Mouse (Mus musculus): ENCODE measurements at regions not wholly inside any gene's neighbourhood (a gene's known extent, or its start where the extent isn't known, plus 50 kb on each side); places are given as distances from the start of the nearest gene placed in this dataset.
A peak's percentile ranks its signal among the peaks of the same experiment; 100 is the strongest.

DNA sequence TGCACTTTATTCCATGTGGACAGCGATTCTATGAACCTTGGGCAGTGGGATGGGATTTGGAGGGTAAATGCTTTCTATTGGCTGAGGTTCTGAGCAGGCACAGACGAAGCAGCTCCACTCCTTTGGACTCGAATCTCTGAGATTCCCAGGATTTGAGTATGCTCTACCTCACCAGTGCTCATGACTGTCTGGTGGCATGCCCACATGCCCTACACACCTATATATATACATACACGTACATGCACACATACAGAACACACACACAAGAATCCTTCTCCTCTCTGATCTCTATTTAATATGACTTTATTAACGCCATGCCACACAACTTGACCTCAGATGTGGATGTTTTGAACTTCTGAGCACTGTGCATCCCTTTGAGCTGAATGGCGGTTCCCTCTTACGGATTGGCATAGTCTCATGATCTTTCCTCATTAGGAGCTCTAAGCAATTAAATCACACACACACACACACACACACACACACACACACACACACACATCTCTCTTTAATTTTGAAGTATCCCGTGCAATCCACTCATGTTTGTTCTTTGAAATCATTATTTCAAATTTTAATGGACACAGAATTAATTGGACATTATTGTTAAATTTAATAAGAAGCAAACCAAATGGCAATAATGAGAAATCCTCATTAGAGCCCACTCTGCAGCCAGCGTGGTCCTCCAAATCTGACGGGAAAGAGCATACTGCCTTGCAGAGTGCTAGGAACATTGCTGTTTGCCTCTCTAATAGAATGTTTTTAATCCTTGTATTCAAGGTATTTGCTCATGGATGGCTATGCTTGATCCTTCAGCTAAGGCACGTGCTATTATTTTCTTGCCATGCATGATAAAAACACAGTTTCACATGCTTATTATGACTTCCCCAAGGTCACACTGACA is 205.1 kb upstream of the Kirrel3 start:
- no peak for DNase-seq (ENCODE audit: low read depth)

DNA sequence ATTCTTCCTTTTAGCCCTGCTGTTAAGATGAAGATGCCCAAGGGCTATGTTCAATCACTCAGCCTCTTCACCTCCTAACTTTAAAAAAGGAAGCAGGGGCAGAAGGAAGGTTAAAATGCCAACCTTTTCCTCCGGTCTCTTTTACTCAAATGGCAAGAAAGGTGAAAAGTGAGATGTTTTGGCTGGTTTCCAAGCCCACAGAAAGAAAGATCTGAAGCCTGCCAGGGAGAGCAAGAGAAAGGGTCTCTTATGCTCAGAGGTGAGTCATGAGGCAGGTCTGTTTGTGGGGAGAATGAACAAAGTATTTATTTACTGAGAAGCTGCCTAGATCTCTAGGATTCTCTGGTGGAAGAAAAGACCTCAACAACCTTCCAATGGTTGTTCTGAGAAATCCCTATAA is 162.1 kb upstream of the Kirrel3 start:
- no peak for DNase-seq (ENCODE audit: low read depth)

DNA sequence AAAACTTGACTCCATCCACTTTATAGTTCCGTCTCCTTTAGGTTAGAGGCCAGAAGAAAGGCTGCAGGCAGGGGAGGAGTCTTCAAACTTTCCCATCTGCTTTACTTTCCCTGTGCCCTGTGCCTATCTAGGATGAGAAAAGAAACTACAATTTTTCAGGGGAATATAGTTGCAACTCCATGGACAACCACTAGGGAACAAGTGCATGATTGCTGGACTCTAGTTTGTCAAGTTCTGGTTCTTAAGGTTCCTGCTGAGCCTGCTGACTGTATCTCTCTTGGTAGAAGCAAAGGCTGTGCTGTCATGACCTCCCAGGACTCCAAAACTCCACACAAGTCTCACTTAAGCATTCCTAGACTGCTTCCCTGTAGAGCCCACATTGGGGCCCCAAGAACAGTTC is 157.0 kb upstream of the Kirrel3 start:
- no peak for DNase-seq (ENCODE audit: low read depth)

DNA sequence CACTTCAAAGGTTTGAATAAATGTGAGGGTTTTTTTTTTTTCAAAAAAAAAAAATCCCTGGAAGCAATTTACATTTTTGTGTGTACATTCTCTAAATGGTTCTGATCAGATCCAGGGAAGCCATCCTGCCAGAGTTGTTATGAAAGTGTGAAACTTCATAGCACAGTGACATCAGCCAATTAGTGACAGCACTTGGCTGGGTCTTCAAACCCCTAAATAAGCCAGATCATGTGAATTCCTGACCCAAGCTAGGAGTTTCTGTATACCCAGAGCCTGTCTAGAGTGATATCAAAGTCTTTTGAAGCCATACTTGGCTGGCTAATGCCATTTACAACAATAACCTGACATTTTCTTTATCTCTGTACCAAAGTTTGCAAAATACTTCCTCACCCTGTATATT is 151.6 kb upstream of the Kirrel3 start:
- DNase-seq (ENCODE audit: low read depth): no peak

DNA sequence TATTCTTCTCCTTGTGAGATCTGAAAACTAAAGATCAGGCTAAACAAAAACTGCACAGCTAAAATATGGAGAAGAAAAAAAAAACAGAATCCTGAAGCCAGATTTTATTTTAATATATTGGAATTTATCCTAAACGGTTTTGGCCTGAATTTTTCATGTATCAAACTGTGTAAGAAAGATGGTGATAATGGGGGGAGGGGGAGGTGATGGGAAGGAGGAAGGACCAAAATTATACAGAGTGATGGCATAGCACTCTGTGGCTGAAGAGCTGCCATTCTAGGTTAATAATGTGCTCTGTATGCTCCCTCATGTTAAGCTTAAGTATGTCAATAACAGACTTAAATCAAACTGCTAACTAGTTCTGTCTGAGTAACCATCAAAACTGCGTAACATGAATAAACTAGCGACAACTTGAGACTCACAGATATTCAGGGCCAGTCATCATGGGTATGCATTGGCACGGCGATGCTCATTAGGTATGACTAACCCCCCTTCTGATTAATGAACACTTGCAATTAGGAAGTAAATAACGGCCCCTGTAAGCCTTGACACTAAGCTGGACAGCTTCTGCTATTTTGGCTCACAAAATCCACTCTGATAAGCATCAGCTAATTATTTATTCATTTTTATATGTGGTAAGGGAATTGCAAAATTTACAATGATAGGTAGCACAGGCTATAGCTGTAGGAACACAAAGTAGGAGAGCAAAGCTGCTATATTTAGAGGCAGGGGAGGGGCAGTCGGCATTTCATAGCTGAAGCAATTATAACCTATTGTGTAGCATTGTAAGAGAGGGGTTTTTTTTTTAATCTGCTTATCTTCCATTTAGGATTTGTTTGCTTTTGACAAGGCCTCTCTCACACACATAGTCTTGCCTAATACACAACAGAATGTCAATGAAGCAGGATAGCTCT is 150.9 kb upstream of the Kirrel3 start:
- DNase-seq (ENCODE audit: low read depth): no peak

DNA sequence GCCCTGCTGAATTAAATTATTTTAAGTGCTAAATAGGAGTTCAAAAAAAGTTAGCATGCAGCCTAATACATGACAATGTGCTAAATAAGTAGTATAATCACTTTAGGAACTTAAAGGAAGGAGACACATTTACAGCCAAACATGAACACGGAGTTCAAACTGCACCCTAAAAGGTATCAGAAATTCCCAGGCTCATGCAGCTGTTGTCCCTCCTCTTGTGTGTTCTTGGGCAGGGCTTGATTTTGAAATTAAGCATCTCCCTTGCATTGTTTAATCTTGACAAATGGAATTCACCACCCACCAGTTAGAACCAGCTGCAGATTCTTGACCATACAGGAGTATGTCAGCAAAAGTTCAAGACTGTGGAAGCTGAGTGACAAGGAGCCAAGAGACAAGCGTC is 137.3 kb upstream of the Kirrel3 start:
- no peak for DNase-seq (ENCODE audit: low read depth)

DNA sequence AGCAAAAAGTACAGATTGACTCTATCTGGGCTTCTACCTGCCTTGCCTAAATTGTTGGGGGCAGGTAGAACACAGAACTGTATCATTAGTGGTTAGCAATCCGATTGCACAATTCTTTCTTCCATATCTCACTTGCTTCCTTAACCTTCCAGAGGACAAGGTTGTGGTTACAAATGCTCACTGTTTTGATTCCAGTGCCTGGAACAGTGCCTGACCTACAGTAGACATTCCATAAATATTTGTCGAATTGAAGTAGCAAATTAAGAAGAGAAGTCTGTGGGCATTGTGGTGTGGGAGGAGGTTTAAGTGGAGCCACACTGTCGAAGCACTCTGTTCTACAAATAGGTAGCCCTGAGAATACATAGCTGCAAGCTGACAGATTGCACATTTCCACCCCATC is 135.7 kb upstream of the Kirrel3 start:
- DNase-seq (ENCODE audit: low read depth): no peak

DNA sequence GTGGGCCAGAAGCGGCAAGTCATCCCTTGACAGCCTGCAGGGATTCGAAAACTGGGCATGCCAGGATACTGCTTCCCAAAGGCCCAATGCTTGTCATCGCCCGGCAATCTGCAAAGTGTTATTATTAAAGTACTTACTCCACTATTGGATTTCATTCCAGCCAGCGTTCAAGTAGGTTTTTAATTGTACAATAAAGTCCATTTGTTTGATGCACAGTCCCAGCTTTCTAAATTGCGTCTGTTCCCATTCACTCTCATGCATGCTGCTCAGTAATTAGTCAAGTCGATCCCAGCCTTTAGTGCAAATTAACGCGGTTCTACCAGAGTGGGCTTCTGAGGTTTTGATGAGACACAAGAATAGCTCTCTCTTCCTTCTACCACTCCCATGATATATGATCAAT is 131.9 kb upstream of the Kirrel3 start:
- no peak for DNase-seq (ENCODE audit: low read depth)

DNA sequence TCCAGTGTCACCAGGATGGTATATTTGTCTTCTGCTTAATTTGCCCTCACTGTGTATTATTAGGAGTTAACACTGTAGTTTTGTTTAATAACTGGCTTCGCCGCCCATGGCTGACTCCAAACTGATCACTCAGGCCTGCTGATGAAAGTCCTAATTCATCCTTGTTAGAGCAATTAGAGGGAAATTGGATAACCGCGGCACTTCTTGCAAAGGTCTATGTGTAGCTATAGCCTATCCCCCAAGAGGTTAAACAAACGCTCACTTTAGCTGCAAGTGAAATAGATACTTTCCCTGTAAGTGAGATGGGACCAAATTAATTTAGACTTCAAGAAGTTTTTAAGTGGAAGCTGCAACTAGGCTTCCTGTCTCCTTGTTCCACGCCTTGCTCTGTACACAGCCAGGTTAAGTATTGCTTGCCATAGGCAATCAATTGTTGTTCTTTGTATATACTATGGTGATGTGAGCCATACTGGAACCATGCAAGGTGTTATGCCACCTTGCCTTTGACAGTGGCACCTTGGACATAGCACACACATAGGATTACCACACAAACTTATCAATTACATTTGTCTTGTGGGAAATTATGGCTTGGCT is 130.9 kb upstream of the Kirrel3 start:
- no peak for DNase-seq (ENCODE audit: low read depth)

DNA sequence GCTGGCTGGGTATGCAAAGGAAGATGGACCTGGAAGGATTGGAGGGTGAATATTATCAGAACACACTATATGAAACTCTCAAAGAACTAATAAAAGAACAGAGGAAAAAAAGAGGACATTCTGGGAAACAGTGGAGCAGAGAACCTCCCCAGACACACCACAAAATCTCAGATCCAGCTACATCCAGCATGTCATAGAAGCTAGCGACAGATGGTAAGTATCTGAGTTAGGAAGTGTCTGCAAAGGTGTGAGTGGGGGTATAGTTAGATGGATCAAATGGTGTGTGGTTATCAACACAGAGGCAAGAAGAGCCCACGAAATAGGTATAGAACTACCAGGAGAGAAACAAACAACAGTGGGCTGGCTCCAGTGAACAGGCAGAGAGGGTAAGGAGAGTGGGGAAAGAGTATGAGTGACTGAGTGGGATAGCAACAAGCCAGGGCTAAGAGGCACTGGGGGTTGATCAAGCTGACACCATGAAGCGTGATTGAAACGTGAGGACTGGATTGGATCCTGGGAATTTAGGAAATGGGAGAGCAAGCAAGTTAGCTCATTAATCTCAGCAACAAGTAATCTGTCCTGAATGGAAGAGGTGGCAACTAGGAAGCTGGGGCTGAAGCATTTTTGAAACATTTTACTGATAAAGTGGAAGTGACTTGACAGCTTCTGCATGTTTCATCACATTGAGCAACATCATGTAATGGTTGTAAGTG is 114.9 kb upstream of the Kirrel3 start:
- no peak for DNase-seq (ENCODE audit: low read depth)

DNA sequence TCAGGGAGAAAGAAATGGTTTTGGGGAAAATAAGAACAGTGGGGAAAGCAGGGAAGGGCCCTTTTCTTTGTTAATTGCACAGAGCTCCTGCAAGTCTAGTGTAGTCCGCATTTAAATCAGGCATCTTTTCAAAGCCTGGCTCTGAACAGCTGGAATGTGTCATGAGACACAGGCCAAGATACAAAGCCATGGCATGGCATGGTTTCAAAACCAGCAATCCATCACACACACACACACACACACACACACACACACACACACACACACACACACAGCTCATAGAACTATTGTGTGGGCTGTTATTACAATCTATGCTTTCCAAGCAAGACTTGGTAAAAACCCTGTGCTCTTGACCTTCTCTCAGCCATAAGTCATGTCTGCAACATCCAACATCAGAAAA is 110.5 kb upstream of the Kirrel3 start:
- no peak for DNase-seq (ENCODE audit: low read depth)

DNA sequence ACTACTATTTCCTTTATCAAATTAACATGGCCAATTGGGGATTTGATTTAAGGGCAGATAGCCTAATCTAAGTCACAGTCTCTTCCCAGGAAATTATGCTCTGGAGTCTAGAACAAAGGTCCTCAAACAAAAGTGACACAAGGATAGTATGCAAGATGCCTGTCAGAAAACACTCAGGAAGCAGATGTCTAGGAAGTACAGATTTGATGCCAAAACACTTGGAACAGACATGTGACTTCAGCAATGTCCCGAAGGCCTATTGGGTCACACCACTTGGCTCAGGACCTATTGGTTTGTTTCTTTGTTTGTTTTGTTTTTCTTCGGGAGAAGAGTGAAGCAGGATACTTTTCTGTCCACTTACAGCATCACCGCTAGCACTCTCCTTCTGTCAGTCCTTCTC is 105.7 kb upstream of the Kirrel3 start:
- DNase-seq (ENCODE audit: low read depth): no peak

DNA sequence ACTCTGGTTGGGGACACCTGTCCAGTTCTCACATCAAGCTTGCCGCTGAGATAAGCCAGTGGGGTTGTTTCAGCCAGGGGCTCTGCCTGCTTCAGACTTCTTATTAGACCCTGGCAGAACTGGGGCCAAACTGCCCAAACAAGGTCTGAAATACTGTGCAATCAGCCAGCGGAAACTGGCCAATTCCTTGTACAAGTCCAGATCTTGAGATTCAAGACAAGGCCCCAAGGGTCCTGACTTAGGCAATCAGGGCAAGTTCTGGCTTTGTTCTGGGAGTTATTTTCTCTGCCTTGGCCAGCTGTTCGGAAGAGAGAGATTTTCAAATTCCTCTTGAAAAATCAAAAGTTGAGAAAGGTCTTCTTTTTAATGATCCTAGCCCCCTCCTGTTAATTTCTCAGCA is 104.1 kb upstream of the Kirrel3 start:
- DNase-seq (ENCODE audit: low read depth): peak; percentile 37

DNA sequence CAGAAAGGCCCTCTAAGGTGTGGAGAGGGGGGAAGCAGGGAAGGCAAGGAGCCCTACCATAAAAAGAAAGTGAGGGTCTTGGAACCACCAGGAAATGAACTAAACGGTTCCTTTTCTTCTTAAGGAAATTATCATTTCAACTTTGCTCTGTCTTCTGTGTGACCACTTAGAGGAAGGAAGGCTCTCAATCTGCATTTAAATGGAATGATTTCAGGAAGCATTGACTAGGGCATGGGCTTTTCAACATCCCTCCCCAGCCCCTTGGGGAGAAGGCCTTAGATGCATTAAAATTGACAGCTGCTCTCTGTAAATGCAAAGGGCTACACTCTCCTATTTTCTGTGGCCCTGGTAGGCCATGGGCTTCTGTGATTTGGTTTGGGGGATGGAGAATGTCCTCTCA is 103.5 kb upstream of the Kirrel3 start:
- DNase-seq (ENCODE audit: low read depth): no peak

DNA sequence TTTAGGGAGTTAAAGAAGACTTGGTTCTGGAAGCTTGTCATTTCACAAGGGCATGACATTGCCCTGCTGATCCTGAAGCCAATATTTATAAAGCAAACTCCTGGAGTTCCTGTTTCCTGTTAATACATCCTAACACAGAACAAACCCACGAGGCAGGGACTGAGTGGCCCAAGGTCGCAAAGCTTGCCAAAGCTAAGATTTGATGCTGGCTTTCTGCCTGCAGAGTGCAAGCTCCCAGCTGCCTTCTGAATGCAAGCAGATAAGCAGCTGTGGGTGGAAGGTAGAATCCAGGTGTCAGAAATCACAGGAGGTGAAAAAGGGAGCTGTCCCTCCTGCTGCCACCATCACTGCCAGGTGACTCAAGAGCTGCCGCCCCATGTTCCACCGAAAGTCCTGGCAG is 99.6 kb upstream of the Kirrel3 start:
- DNase-seq (ENCODE audit: low read depth): peak; percentile 31

DNA sequence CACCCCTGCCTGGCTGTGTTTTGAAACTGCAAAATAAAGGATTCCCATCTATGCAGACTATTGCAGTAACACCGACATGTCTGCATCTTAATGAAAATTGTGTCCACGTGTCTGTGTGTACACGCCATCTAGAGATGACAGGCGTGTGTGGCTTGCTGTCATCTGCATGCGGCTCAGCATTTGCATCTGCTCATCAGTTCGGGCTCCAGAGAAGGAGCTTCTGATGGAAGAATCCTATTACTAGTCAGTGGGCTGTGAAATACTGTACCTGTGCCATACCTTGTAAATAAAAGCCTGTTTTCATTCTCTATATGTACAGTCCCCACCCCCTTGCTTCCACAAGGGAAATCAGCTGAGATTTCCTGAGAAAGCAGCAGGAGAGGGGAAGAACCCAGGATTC is 92.7 kb upstream of the Kirrel3 start:
- no peak for DNase-seq (ENCODE audit: low read depth)

DNA sequence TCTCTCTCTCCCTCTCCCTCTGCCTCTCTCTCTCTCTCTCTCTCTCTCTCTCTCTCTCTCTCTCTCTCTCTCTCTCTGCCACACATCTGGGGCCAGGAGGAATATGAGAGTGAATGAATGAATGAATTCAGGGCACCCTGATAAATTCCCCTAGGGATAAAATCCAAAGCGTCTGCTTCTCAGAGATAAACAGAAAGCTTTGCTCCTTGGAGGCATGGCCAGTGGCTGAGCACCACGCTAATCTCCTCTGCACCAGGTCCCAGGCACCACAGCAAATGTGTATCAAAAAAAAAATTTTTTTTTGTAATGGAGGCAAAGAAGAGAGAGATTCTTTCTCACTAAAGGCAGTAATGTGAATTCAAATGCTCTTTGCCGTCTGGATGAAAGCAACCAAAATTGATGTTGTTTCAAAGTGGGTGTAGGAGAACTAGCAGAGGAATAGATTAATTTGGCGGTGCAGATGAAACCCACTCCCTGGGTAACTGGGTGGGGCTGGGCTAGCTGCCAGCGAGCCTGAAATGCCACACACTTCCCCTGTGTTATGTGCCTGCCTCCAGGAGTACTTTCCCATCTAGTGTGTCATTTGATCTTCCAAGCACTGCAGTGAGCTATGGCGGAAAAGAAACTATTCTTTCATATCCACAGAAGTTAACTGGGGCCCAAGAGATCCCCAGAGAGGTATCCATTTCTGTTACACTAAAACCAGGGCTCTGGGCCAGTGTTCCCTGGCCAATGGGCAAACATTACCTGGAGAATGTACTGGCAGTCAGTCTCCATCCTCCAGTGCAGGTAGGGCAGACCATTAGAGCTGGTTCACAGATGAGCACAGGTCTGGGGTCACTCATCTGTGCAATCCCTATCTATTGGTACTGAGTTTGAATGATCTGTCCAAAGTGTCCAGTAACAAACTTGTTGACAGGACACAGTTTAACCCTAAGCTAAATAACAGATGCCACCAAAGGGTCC is 89.6 kb upstream of the Kirrel3 start:
- no peak for DNase-seq (ENCODE audit: low read depth)

DNA sequence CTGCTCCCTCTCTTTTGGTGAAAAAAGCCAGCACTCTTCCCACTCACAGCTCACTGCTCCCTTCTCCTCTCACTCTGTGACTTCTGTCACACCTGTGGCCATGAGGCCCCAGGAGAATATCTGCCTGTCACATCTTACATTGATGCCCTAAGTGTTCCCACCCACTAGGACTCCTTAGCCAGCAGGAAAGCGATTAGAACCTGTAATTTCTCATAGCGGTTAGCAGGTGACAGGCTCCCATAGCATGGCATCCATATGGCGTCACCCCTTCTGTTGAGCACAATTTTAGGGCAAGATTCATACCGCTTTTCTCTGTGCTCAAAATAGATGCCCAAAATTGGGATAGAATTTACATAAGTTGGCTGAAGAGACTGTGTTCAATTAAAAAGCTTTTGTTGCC is 74.0 kb upstream of the Kirrel3 start:
- no peak for DNase-seq (ENCODE audit: low read depth)

DNA sequence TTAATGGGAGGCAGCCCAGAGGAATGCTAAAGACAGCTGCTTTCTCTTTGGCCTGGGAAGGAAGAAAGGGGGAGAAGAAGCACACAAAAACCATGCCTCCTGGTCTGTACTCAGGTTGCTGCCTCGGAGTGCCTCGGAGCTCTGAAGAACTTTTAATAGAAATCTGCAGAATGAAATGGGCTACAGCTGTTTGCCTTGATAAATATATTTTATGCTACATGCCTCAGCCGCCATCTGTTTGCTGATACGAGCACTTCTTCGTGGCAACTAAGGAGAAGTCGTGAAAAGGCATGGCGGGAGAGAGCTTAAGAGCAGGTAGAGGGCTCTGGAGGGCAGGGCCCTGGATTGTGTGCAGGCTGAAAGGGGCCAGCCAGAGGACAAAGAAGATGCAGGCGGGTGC is 69.5 kb upstream of the Kirrel3 start:
- DNase-seq (ENCODE audit: low read depth): no peak

DNA sequence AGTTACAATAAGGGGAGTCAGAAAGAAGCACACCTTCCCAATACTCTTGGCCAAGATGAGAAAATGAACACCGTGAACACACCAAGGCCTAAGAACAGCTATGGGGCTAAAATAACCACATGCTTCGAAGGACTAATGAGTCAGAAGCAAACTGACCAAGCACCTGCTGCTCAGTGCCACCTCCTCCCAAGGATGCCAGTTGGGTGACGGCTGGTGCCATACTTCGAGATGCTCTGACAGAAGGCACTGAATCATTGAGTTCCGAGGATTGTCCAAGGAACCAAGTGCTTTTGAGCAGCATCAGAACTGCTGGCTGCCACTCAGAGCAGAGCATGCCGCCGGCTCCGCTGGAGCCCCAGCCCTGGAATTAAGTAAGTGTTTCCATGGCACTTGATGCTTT is 67.6 kb upstream of the Kirrel3 start:
- no peak for DNase-seq (ENCODE audit: low read depth)

DNA sequence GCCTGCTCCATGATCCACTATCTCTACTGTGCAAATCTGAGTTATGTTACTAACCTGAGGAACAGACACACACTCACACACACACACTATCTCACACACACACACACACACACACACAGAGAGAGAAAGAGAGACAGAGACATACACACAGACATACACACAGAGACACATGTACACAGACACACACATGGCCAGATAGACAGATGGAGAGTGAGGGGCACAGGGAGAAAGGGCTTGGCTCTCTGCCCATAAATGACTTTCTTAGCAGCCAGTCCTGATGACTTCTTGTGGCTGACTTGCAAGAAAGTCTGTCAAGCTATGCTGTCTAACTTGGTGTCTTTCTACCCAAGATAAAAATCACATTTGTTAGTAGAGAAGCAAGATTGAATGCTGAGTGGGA is 63.7 kb upstream of the Kirrel3 start:
- DNase-seq (ENCODE audit: low read depth): no peak

Data from gonadal fat pad, adult 2 months (tissue).